Mouse (Mus musculus): ENCODE measurements at regions not wholly inside any gene's neighbourhood (a gene's known extent, or its start where the extent isn't known, plus 50 kb on each side); places are given as distances from the start of the nearest gene placed in this dataset.

DNA sequence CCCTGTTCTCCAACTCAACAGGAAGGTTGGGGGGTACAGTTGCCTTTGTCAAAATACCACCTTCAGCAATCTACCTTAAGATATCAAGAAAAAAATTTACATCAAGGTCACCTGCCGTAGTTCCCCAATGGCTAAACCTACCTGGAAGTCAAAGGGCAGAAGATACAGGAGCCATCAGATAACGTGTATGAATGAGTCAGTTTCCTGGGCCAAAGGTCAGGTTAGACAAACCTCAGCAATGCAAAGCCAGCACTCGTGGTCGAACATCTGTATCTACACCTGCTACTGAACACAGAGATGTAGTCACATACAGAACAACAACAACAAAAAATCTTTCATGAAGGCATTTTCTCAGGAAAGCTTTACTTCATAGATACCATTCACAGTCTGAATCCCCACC, 102.9 kb downstream of the Arl4a start:
- Histone ChIP-seq H3K9ac (ENCODE audit: low read length) (no peak overlapping the region), H3K9me3 (ENCODE audit: control insufficient read depth, low read length) (no peaks in the 10 kb centered on the region)
- 84% methylated on average over 4 of the region's 4 CpGs for WGBS

DNA sequence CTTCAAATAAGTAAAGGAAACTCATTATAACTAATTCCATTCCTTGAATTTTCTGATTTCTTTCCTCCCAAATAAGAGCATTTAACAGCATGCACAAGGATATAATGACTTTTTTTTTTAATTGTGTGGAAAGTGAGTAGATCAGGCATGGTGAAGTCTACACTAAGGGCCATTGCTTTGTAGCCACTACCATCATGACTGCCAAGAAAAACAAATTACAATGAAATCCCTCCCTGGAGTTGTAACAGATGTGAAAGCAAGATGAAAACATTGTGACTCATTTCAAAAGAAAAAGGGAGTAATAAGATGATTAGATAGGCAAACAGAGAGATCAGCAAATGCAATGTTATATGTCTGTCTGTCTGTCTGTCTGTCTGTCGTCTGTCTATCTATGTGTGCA, 106.6 kb downstream of the Arl4a start:
- H3K27ac ChIP-seq (replicated peaks; ENCODE audit: low read depth, low read length): no peak overlapping the region
- no peak for ATAC-seq (ENCODE audit: insufficient number of reproducible peaks, low FRiP score, low TSS enrichment, low read depth)
- H3K36me3 ChIP-seq (ENCODE audit: control insufficient read depth, insufficient read depth, low read length): no peaks in the 10 kb centered on the region
- H3K9ac ChIP-seq (ENCODE audit: low read length): no peak overlapping the region
- 93% methylated on average over 1 of the region's 1 CpGs for WGBS
- no peaks in the 10 kb centered on the region for H3K4me1 ChIP-seq (ENCODE audit: control insufficient read depth, insufficient read depth, low read length)
- no peaks in the 10 kb centered on the region for H3K9me3 ChIP-seq (ENCODE audit: control insufficient read depth, low read length)
- no peak overlapping the region for H3K4me3 ChIP-seq (ENCODE audit: low read depth, low read length)
- no peaks in the 10 kb centered on the region for H3K27me3 ChIP-seq (ENCODE audit: control insufficient read depth, insufficient read depth, low read length)
- no peak for DNase-seq (ENCODE audit: low spot score)
- H3K4me2 ChIP-seq (ENCODE audit: low read depth, severe bottlenecking): no peak overlapping the region

More for the DNA sequence above, 102.9 kb downstream of the Arl4a start:
- no peak overlapping the region for H3K4me2 ChIP-seq (ENCODE audit: low read depth, severe bottlenecking)
- no peaks in the 10 kb centered on the region for H3K36me3 ChIP-seq (ENCODE audit: control insufficient read depth, insufficient read depth, low read length)
- H3K27ac ChIP-seq (replicated peaks; ENCODE audit: low read depth, low read length): no peak overlapping the region
- ATAC-seq (ENCODE audit: insufficient number of reproducible peaks, low FRiP score, low TSS enrichment, low read depth) (no peak), DNase-seq (ENCODE audit: low spot score) (no peak)
- H3K27me3 ChIP-seq (ENCODE audit: control insufficient read depth, insufficient read depth, low read length): no peaks in the 10 kb centered on the region
- H3K4me3 ChIP-seq (ENCODE audit: low read depth, low read length): no peak overlapping the region
- H3K4me1 ChIP-seq (ENCODE audit: control insufficient read depth, insufficient read depth, low read length): no peaks in the 10 kb centered on the region

GRCm38 (mm10) chr12:39927902-39928301, 109.9 kb downstream of the Arl4a start:
- Histone ChIP-seq H3K4me3 (ENCODE audit: low read depth, low read length) (no peak overlapping the region), H3K4me1 (ENCODE audit: control insufficient read depth, insufficient read depth, low read length) (no peaks in the 10 kb centered on the region), H3K9ac (ENCODE audit: low read length) (no peak overlapping the region), H3K4me2 (ENCODE audit: low read depth, severe bottlenecking) (no peak overlapping the region), H3K27ac (replicated peaks; ENCODE audit: low read depth, low read length) (no peak overlapping the region), H3K36me3 (ENCODE audit: control insufficient read depth, insufficient read depth, low read length) (no peaks in the 10 kb centered on the region), H3K27me3 (ENCODE audit: control insufficient read depth, insufficient read depth, low read length) (no peaks in the 10 kb centered on the region), H3K9me3 (ENCODE audit: control insufficient read depth, low read length) (no peaks in the 10 kb centered on the region)
- no peak for ATAC-seq (ENCODE audit: insufficient number of reproducible peaks, low FRiP score, low TSS enrichment, low read depth)
- no peak for DNase-seq (ENCODE audit: low spot score)

DNA sequence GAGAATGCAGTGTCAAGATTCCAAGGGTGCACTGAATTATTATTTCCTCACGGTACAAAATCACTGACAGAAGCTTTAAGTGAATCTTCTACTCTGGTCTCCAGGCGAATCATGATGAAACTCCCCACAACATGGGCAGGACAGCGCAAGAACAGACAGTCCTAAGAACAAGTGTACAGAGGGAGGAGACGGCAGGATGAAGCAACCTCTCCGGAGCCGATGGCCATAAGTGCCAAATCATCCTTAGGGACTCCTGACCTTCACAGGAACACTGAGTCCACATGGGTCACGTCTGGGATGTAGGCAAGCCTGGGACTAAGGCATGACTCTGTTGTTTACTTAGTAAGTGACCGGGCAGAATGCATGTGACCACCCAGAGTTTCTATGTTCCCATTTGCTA, 110.8 kb downstream of the Arl4a start:
- 84% methylated on average over 8 of the region's 8 CpGs for WGBS

DNA sequence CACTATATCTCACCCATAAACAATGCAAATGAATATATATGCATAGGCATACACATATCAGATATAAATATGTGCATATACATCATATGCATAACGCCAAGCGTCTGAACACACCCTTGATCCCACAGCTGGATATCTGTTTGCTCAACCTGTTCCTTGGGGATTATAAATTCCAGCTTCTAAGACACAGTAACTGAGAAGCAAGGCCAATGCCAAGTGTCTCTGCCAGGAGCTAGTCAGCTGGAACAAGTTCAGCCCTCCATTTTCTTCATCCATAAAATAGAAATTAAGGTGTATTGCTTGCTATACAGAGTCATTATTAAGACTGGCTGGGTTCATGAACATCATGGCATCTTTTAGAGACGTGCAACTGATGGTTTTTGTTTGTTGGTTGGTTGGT, 116.3 kb downstream of the Arl4a start:
- ATAC-seq (ENCODE audit: insufficient number of reproducible peaks, low FRiP score, low TSS enrichment, low read depth): no peak

More for the DNA sequence above, 110.8 kb downstream of the Arl4a start:
- Histone ChIP-seq H3K27me3 (ENCODE audit: control insufficient read depth, insufficient read depth, low read length) (no peaks in the 10 kb centered on the region), H3K36me3 (ENCODE audit: control insufficient read depth, insufficient read depth, low read length) (no peaks in the 10 kb centered on the region), H3K4me3 (ENCODE audit: low read depth, low read length) (no peak overlapping the region), H3K27ac (replicated peaks; ENCODE audit: low read depth, low read length) (no peak overlapping the region), H3K9ac (ENCODE audit: low read length) (no peak overlapping the region), H3K4me2 (ENCODE audit: low read depth, severe bottlenecking) (no peak overlapping the region), H3K9me3 (ENCODE audit: control insufficient read depth, low read length) (no peaks in the 10 kb centered on the region), H3K4me1 (ENCODE audit: control insufficient read depth, insufficient read depth, low read length) (no peaks in the 10 kb centered on the region)
- ATAC-seq (ENCODE audit: insufficient number of reproducible peaks, low FRiP score, low TSS enrichment, low read depth) (no peak), DNase-seq (ENCODE audit: low spot score) (no peak)

GRCm38 (mm10) chr12:39920466-39920913, 117.3 kb downstream of the Arl4a start:
- Histone ChIP-seq H3K9ac (ENCODE audit: low read length) (no peak overlapping the region), H3K9me3 (ENCODE audit: control insufficient read depth, low read length) (no peaks in the 10 kb centered on the region), H3K27ac (replicated peaks; ENCODE audit: low read depth, low read length) (no peak overlapping the region), H3K4me2 (ENCODE audit: low read depth, severe bottlenecking) (no peak overlapping the region), H3K27me3 (ENCODE audit: control insufficient read depth, insufficient read depth, low read length) (no peaks in the 10 kb centered on the region), H3K4me3 (ENCODE audit: low read depth, low read length) (no peak overlapping the region), H3K36me3 (ENCODE audit: control insufficient read depth, insufficient read depth, low read length) (no peaks in the 10 kb centered on the region), H3K4me1 (ENCODE audit: control insufficient read depth, insufficient read depth, low read length) (no peaks in the 10 kb centered on the region)
- 33% methylated on average over 8 of the region's 8 CpGs for whole genome bisulfite sequencing
- peak; percentile 43 for DNase-seq (ENCODE audit: low spot score)
- ATAC-seq (ENCODE audit: insufficient number of reproducible peaks, low FRiP score, low TSS enrichment, low read depth): peak; percentile 62; the same call in 1 of the 2 replicates

More for the DNA sequence above, 116.3 kb downstream of the Arl4a start:
- Histone ChIP-seq H3K9ac (ENCODE audit: low read length) (no peak overlapping the region), H3K4me3 (ENCODE audit: low read depth, low read length) (no peak overlapping the region), H3K27ac (replicated peaks; ENCODE audit: low read depth, low read length) (no peak overlapping the region), H3K36me3 (ENCODE audit: control insufficient read depth, insufficient read depth, low read length) (no peaks in the 10 kb centered on the region), H3K27me3 (ENCODE audit: control insufficient read depth, insufficient read depth, low read length) (no peaks in the 10 kb centered on the region), H3K9me3 (ENCODE audit: control insufficient read depth, low read length) (no peaks in the 10 kb centered on the region), H3K4me2 (ENCODE audit: low read depth, severe bottlenecking) (no peak overlapping the region), H3K4me1 (ENCODE audit: control insufficient read depth, insufficient read depth, low read length) (no peaks in the 10 kb centered on the region)
- WGBS: 86% methylated on average over 3 of the region's 3 CpGs
- no peak for DNase-seq (ENCODE audit: low spot score)

DNA sequence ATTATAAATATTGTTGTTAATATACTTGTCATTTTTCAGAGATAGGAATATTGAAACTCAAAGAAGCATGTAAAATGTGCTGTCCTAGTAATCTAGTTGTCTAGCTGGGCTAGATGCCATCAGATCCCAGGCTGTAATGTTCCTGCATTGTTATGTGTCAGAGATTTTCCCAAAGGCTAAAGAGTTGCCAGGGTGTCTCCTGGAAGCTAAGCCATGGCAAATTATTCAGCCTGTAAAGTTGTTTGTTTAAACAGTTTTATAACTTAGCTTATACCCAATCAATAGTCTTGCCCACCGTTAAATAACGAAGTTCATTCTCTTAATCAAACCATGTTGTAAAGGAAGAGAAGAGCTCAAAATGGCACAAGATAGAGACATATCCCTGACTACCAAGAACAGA, 117.9 kb downstream of the Arl4a start:
- Histone ChIP-seq H3K4me3 (ENCODE audit: low read depth, low read length) (no peak overlapping the region), H3K4me2 (ENCODE audit: low read depth, severe bottlenecking) (no peak overlapping the region), H3K27me3 (ENCODE audit: control insufficient read depth, insufficient read depth, low read length) (no peaks in the 10 kb centered on the region), H3K9me3 (ENCODE audit: control insufficient read depth, low read length) (no peaks in the 10 kb centered on the region), H3K27ac (replicated peaks; ENCODE audit: low read depth, low read length) (no peak overlapping the region), H3K9ac (ENCODE audit: low read length) (no peak overlapping the region), H3K36me3 (ENCODE audit: control insufficient read depth, insufficient read depth, low read length) (no peaks in the 10 kb centered on the region), H3K4me1 (ENCODE audit: control insufficient read depth, insufficient read depth, low read length) (no peaks in the 10 kb centered on the region)
- 87% methylated on average over 2 of the region's 2 CpGs for WGBS
- no peak for DNase-seq (ENCODE audit: low spot score)
- no peak for ATAC-seq (ENCODE audit: insufficient number of reproducible peaks, low FRiP score, low TSS enrichment, low read depth)

- no peaks in the 10 kb centered on the region for H3K27me3 ChIP-seq (ENCODE audit: control insufficient read depth, insufficient read depth, low read length)
- DNase-seq (ENCODE audit: low spot score) (no peak), ATAC-seq (ENCODE audit: insufficient number of reproducible peaks, low FRiP score, low TSS enrichment, low read depth) (no peak)
- 72% methylated on average over 5 of the region's 5 CpGs for WGBS
- no peak overlapping the region for H3K4me2 ChIP-seq (ENCODE audit: low read depth, severe bottlenecking)
- H3K9me3 ChIP-seq (ENCODE audit: control insufficient read depth, low read length): no peaks in the 10 kb centered on the region
- H3K36me3 ChIP-seq (ENCODE audit: control insufficient read depth, insufficient read depth, low read length): no peaks in the 10 kb centered on the region
- H3K9ac ChIP-seq (ENCODE audit: low read length): no peak overlapping the region
- H3K4me1 ChIP-seq (ENCODE audit: control insufficient read depth, insufficient read depth, low read length): no peaks in the 10 kb centered on the region
- no peak overlapping the region for H3K27ac ChIP-seq (replicated peaks; ENCODE audit: low read depth, low read length)
- H3K4me3 ChIP-seq (ENCODE audit: low read depth, low read length): no peak overlapping the region
These were observed 149.3 kb downstream of the Arl4a start for GRCm38 (mm10) chr12:39888493-39888892.

DNA sequence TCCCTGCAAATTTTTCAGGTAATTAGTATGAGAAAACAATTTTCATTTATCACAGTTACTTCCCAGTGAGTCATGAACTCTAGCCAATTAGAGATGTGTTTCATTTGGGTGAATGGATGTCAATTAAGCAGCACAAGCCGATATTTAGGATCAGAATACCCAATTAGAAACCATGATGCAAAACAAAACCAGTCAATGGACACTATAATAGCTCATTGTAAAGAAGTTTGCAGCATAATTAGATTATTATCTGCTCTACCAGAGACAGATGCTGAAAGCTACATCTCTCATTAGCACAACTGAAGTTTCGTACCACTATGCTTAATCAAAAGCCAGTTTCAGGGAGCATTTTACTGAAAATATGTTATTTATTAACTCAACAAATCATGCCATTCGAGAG, 152.5 kb downstream of the Arl4a start:
- H3K9ac ChIP-seq (ENCODE audit: low read length): no peak overlapping the region
- H3K4me1 ChIP-seq (ENCODE audit: control insufficient read depth, insufficient read depth, low read length): no peaks in the 10 kb centered on the region
- no peak for ATAC-seq (ENCODE audit: insufficient number of reproducible peaks, low FRiP score, low TSS enrichment, low read depth)
- H3K4me2 ChIP-seq (ENCODE audit: low read depth, severe bottlenecking): no peak overlapping the region
- no peak for DNase-seq (ENCODE audit: low spot score)
- no peaks in the 10 kb centered on the region for H3K36me3 ChIP-seq (ENCODE audit: control insufficient read depth, insufficient read depth, low read length)
- H3K27ac ChIP-seq (replicated peaks; ENCODE audit: low read depth, low read length): no peak overlapping the region
- no peak overlapping the region for H3K4me3 ChIP-seq (ENCODE audit: low read depth, low read length)
- no peaks in the 10 kb centered on the region for H3K9me3 ChIP-seq (ENCODE audit: control insufficient read depth, low read length)
- WGBS: 20% methylated on average over 3 of the region's 3 CpGs
- H3K27me3 ChIP-seq (ENCODE audit: control insufficient read depth, insufficient read depth, low read length): no peaks in the 10 kb centered on the region
